Mouse (Mus musculus) erythroid progenitor cell, adult 5-6 weeks (primary cell): ENCODE measurements around the gene Sh3bgrl3. TPM values are rescaled to one million over a fixed set of nuclear protein-coding genes. Genes with fewer than 3 reads are reported as not detected.
A peak's percentile ranks its signal among the peaks of the same experiment; 100 is the strongest.

Source experiments
- ATAC-seq: replicated peaks from 2 replicates; pipeline ENCODE4 v1.8.0; 2016; ENCODE audit warnings: moderate number of reproducible peaks, mild to moderate bottlenecking, moderate TSS enrichment, inconsistent platforms; ENCODE audit not compliant: poor library complexity, low FRiP score, severe bottlenecking
- total RNA-seq, 2 experiments: library from RNA; stranded (forward) in 1 of 2; stranded (reverse) in 1 of 2; fragments of 150-400 nt in 1 of 2; fragments of 186-747, 209-891 nt in 1 of 2; gene quantifications; 2 replicates each; pipeline versions ENCODE4 v1.2.3 to v1.2.4; 2015 to 2017; ENCODE audit warnings: low replicate concordance in 2 of 2

Sh3bgrl3 gene
- total RNA-seq, 2 experiments from 2014 or later, result 67.0 to 129 TPM

DNA sequence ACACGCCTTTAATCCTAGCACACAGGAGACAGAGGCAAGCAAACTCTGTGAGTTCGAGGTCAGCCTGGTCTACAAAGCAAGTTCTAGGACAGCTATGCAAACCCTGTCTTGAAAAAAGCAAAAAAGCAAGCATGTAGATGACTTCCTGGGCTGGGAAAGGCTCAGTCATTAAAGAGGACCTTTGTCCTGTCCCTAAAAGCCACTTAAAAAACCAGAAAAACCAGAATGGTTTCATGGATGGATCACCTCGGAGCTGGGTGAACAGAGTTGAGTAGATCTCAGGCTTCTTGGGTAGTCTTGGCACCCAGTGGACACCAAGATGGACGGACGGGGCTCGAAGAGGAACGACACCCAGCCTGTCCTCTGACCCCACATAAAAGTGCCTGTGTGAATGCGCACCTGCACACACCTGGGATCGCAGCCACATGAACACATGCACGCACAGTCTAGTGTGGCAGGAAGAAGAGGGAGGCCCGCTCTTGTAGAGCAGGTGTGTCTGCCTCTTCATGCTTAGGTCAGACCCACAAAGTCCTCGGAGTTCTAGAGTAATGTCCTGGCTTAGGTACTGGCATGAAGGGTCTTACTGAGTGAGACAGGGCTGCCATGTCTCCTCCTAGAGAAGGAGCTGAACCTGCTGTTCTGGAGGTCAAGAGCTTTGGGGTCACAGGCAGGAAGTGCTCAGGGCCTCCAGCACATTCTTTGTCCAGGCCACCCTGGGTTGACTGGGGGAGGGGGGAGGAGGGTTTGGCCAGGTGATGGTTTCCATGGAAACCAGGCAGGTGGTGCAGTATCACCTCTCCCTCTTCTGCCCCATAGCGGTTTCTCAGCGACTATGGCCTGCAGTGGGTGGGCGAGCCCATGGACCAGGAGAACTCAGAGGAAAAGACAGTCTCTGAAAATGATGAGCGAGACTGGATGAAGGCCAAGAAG is 13.1 kb downstream of the Sh3bgrl3 start:
- ATAC-seq, result no peak

DNA sequence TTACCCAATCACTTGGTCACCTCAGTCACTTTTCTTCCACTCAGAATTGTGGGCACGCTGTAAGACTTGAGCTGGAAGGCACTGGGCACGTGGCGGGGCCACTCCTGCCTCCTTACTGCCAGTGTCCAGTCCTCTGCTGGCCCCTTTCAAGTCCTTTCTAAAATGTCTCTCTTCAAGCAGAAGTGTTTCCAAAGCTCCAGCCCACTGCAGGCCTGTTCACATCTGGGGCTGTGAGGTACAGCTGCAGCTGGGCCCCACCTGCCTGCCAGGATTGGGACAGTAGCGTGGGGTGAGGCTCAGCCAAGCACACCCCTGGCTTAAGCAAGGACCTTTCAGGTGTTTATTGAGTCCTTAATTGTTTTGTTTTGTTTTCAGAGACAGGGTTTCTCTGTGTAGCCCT is 14.6 kb downstream of the Sh3bgrl3 start:
- no peak for ATAC-seq

DNA sequence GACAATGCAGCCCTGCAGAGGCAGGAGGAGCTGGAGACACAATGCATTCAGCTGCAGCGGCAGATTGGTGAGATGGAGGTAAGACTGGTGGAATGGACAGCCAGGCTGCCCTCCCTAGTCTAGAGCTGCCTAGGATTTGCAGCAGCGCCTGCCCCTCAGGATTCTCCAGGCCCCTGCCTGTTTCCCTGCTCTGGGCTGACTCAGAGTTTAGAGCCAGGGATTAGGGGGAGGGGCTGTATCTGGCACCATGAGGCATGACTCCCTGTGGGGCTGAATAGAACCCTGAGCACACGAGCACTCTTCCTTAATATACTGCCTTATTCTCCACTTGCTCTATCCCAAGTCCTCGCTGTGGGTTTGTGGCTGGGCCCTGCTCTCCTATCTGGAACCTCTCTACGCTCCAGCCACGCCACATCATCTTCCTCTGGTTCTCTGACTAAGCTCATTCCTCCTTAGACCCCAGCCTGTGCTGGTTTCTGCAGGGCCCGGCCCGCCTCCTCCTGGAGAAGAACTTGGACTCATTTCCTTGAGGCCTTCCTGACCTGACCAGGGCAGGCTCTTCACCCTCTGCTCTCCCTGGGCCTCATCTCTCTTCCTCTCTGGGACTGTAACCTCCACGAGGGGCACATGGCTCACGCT is 15.1 kb downstream of the Sh3bgrl3 start:
- no peak for ATAC-seq

- ATAC-seq, result no peak
These were observed 16.2 kb downstream of the Sh3bgrl3 start for GRCm38 (mm10) chr4:134112403-134112802.

DNA sequence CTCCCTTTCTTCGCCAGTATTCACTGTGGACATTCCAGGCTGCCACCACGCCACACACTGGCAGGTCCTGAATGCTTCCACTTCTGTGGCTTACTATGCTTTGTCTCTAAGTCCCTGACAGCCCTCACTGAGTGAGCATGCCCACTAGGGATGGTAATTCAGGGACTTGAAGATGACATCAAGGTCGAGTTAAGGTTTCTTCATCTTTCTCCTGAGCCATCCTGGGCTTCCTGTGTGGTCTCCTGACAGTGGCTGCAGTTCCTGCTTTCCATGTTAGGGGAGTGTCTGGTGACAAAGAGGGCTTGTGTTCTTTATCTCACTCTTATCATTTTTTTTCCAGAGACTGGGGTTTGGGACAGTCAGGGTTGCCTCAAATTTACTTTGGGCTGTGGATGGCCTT is 17.9 kb downstream of the Sh3bgrl3 start:
- ATAC-seq, result no peak

GRCm38 (mm10) chr4:134108196-134108595 is 20.4 kb downstream of the Sh3bgrl3 start:
- ATAC-seq, result no peak

DNA sequence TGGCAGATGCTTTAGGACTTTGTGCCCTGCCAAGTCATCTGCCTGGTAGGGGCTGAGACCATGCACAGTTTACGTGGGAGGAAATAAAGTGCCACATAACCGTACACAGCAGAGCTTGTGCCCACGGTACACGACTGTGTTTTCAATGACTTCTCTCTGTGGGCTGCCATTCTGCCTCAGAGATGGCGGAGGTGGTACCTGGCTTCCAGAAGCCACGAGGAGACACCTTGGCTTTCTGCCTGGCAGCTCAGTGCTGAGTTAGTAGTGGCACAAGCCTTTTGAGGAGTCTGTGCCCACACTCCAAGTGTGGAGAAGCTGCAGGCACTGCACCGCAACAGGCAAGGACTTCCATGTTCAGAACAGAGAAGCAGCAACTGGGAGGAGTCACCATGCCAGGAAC is 20.9 kb downstream of the Sh3bgrl3 start:
- no peak for ATAC-seq

- ATAC-seq, result no peak
These were observed 22.5 kb downstream of the Sh3bgrl3 start for GRCm38 (mm10) chr4:134106105-134106504.

- peak; percentile 65 for ATAC-seq
These were observed 25.9 kb downstream of the Sh3bgrl3 start for GRCm38 (mm10) chr4:134102742-134103119.

DNA sequence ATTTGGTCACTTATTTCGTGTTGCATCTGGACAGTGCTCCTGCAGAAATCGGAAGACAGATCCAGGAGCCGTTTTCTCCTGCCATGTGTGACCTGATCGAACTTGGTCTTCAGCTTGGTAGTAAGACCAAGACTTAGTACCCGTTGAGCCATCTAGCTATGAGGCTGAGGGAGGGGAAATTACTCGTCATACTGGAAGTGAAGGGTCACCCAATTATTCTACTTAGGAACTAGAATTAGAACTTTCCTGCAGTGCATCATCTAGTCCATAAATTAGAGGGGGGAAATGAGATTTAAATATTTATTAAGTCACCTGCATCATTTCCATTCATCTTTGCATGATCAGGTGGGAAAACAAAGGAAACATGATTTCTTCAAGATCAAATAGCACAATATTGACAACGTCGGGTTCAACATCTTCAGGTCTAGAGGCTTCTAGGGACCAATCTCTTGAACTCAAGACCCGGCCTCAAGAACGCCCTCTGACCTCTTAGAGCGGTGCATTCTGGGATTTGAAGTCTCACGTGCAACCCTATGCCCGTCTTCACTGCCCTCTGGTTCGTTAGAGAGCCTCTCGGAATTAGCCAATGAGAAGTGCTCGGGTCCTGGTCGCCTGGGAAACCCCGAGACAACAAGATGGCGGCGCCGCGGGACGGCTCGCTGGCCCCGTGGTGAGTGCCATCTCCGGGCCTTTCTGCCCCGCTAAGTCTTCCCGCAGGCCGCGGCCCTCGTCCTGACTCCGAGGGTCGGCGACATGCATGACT is 26.4 kb downstream of the Sh3bgrl3 start, which contains the start of gene Ubxn11:
TSS of gene Ubxn11 (plus strand) at position 592 of the 763 bp plus-strand sequence.
- ATAC-seq, result peak; percentile 99

DNA sequence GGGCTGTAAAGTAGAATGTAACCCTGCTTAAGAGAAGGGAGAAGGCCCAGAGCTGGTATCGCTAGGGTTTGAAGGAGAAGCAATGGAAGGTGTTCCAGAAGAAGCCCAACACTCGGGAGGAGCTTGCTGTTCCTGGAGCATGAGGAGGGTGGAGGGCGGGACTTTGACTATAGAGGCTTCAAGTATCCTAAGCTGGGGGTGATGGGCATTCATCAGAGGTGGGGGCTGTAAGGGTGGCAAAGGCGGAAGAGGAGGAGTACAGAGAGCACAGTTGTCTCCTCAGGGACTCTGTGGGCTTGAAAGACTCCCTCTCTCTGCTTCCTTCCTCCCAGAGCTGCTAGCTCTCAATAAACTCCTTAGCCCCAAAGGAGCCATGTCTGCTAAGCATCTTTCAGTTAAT is 28.3 kb downstream of the Sh3bgrl3 start:
- ATAC-seq, result no peak

- no peak for ATAC-seq
These were observed 30.0 kb downstream of the Sh3bgrl3 start for GRCm38 (mm10) chr4:134098628-134099027.

GRCm38 (mm10) chr4:134097015-134097608 is 31.5 kb downstream of the Sh3bgrl3 start:
- no peak for ATAC-seq

DNA sequence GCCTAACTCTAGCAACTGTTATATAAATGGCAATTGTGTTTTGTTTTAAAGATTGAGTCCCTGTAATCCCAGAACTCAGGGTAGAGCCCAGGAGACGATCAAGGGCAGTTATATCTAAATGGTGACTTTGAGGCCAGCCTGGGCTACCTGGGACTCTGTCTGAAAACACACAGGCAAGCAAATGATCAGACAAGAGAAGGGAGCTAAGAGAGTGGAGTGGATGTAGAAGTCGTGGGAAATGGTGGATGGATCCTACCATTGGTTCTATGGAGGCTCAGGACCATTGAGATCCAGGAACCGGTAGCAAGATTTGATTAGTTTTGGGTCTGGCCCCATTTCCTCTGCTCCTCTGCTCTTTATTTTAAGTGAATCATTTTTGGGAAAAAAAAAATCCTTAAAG is 32.5 kb downstream of the Sh3bgrl3 start:
- ATAC-seq, result no peak

GRCm38 (mm10) chr4:134094923-134095547 is 33.6 kb downstream of the Sh3bgrl3 start, which contains the start of gene Cd52:
TSS of gene Cd52 (minus strand) at chr4:134095082.
- ATAC-seq, result no peak

DNA sequence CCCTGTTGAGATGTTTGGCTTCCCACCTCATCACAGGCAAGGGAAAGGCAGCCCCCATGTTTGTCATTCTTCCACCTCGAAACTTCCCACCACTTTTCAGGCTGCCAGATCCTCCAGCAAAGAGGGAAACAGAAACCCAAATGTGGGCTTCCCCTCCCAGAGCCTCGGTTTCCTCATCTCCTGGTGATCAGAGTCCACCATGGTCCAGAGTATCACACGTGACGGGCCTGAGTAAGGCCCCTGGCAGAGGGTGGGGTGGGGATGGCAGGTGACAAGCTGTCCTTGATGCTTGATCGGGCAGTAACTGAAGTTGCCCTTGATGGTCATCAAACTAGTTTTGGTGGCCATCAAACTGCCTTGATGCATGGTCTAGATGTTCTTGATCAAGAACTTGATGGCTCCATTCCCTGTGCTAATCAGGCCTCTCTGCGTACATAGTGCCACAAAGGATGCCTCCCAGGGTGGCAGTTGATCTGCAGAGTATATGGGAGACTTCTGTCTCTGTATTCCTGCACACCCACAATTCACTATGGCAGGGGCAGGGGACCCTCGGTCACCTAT is 34.5 kb downstream of the Sh3bgrl3 start:
- ATAC-seq, result no peak

GRCm38 (mm10) chr4:134092382-134093288 is 36.0 kb downstream of the Sh3bgrl3 start:
- ATAC-seq, result peak; percentile 70

GRCm38 (mm10) chr4:134091225-134091529 is 37.4 kb downstream of the Sh3bgrl3 start:
- no peak for ATAC-seq
